Mouse (Mus musculus) midbrain, embryonic 11.5 days (tissue): Measurements from ENCODE around the gene Gm11034. TPM values are rescaled to one million over a fixed set of nuclear protein-coding genes. Genes with fewer than 3 reads are reported as not detected.

Source experiments
- polyA plus RNA-seq: library from polyadenylated mRNA; unstranded; fragments of >200 nt; fragmentation: Nextera tagmentation; extraction: Ambion mirVana; gene quantifications from 2 replicates; pipeline ENCODE4 v1.2.1, GENCODE M21; 2014

Gm11034 gene
- polyA plus RNA-seq, 1 experiment from 2014 or later = not detected

Other genes starting within 250 kb of the Gm11034 start
- gene Cyp4f18, start 204.0 kb downstream of the Gm11034 start, polyA plus RNA-seq = 0.22 and 0.41 TPM in 2 replicates
- gene Olfr372, start 172.4 kb downstream of the Gm11034 start, polyA plus RNA-seq = not detected in 2 replicates
- not detected in 2 replicates for gene Olfr373, start 130.5 kb downstream of the Gm11034 start, polyA plus RNA-seq
- gene Olfr374, start 106.6 kb downstream of the Gm11034 start, polyA plus RNA-seq = not detected in 2 replicates
- gene Tpm4, start 78.7 kb downstream of the Gm11034 start, polyA plus RNA-seq = 548 and 589 TPM in 2 replicates
- 103 and 107 TPM in 2 replicates for gene Rab8a, start 52.4 kb downstream of the Gm11034 start, polyA plus RNA-seq
- not detected in 2 replicates for gene Hsh2d, start 24.0 kb downstream of the Gm11034 start, polyA plus RNA-seq
- gene Cib3, start 799 bp downstream of the Gm11034 start, polyA plus RNA-seq = not detected in 2 replicates
- gene Fam32a, start 6.1 kb upstream of the Gm11034 start, polyA plus RNA-seq = 73.1 and 77.8 TPM in 2 replicates
- 170 and 173 TPM in 2 replicates for gene Ap1m1, start 26.4 kb upstream of the Gm11034 start, polyA plus RNA-seq
- gene Gm10282, start 91.6 kb upstream of the Gm11034 start, polyA plus RNA-seq = 39.3 and 42.3 TPM in 2 replicates
- gene Klf2, start 105.4 kb upstream of the Gm11034 start, polyA plus RNA-seq = 5.0 and 6.5 TPM in 2 replicates
- gene Eps15l1, start 207.8 kb upstream of the Gm11034 start, polyA plus RNA-seq = 67.6 and 71.3 TPM in 2 replicates
- gene Calr3, start 230.2 kb upstream of the Gm11034 start, polyA plus RNA-seq = 0.71 and 0.76 TPM in 2 replicates
- gene 1700030K09Rik, start 230.2 kb upstream of the Gm11034 start, polyA plus RNA-seq = 11.6 and 13.5 TPM in 2 replicates